Mouse (Mus musculus) embryonic facial prominence, embryonic 13.5 days (tissue): ENCODE results near the gene Sh3d19. TPM values are rescaled to one million over a fixed set of nuclear protein-coding genes. Genes with fewer than 3 reads are reported as not detected.

Experiments
- ATAC-seq: fragments of 200-750 bp; cut with Nextera tagmentation; 2 replicates; pipeline ENCODE4 v1.8.0; 2017; ENCODE audit warnings: low read depth; ENCODE audit not compliant: insufficient number of reproducible peaks, insufficient read depth, low FRiP score, low TSS enrichment
- H3K27ac ChIP-seq: fragments of 300-500 bp; sonication (generic); 2 replicates; pipeline ENCODE4 v1.5.1; 2015; ENCODE audit warnings: moderate library complexity, mild to moderate bottlenecking, inconsistent platforms
- H3K27me3 ChIP-seq: fragments of 300-500 bp; sonication (generic); 2 replicates; pipeline ENCODE4 v1.6.1; 2015; ENCODE audit warnings: mild to moderate bottlenecking, inconsistent platforms
- H3K36me3 ChIP-seq: fragments of 300-500 bp; sonication (generic); 2 replicates; pipeline ENCODE4 v1.6.1; 2015; ENCODE audit warnings: mild to moderate bottlenecking, inconsistent platforms
- H3K4me1 ChIP-seq: fragments of 300-500 bp; sonication (generic); 2 replicates; pipeline ENCODE4 v1.6.1; 2015; ENCODE audit warnings: inconsistent platforms
- H3K4me2 ChIP-seq: fragments of 300-500 bp; sonication (generic); 2 replicates; pipeline ENCODE4 v1.6.1; 2015; ENCODE audit warnings: moderate library complexity, mild to moderate bottlenecking, inconsistent platforms
- H3K4me3 ChIP-seq: fragments of 300-500 bp; sonication (generic); 2 replicates; pipeline ENCODE4 v1.5.1; 2015; ENCODE audit warnings: mild to moderate bottlenecking, inconsistent platforms
- H3K9ac ChIP-seq: fragments of 300-500 bp; sonication (generic); 2 replicates; pipeline ENCODE4 v1.6.1; 2015; ENCODE audit warnings: mild to moderate bottlenecking, inconsistent platforms
- H3K9me3 ChIP-seq: fragments of 300-500 bp; sonication (generic); 2 replicates; pipeline ENCODE4 v1.6.1; 2016; ENCODE audit warnings: inconsistent platforms
- WGBS: fragments of 180-500 bp; shearing (Covaris S2); methylation state at CpG from one replicate; pipeline ENCODE4 v1.1.7; 2015; ENCODE audit warnings: mixed read lengths; 5-methylcytosine and 5-hydroxymethylcytosine counted together
- polyA plus RNA-seq: library from polyadenylated mRNA; unstranded; fragments of >200 nt; fragmentation: Nextera tagmentation; extraction: Ambion mirVana; gene quantifications from 2 replicates; pipeline ENCODE4 v1.2.1, GENCODE M21; 2015

The Sh3d19 gene
- polyA plus RNA-seq, 1 experiment from 2014 or later: 26.2 TPM

GRCm38 (mm10) chr3:86123251-86123746 lies 152.4 kb downstream of the Sh3d19 start:
- Histone ChIP-seq H3K4me1 (peaks cover 36% of the 10 kb centered on the region), H3K27ac (no peak overlapping the region), H3K4me3 (no peak overlapping the region), H3K4me2 (no peak overlapping the region), H3K9ac (no peak overlapping the region), H3K27me3 (no peaks in the 10 kb centered on the region), H3K9me3 (no peaks in the 10 kb centered on the region), H3K36me3 (peaks cover 21% of the 10 kb centered on the region)
- no peak for ATAC-seq
- 81% methylated on average over 8 of the region's 8 CpGs for WGBS

- Histone ChIP-seq H3K4me3 (no peak overlapping the region), H3K4me2 (no peak overlapping the region), H3K27ac (no peak overlapping the region), H3K27me3 (no peaks in the 10 kb centered on the region), H3K9ac (no peak overlapping the region), H3K4me1 (peaks cover 20% of the 10 kb centered on the region; the same call in 1 of the 2 replicates), H3K9me3 (no peaks in the 10 kb centered on the region), H3K36me3 (peaks cover 20% of the 10 kb centered on the region)
- 8% methylated on average over 6 of the region's 6 CpGs for WGBS
- no peak for ATAC-seq
Observed at GRCm38 (mm10) chr3:86129757-86130156, 158.8 kb downstream of the Sh3d19 start.

GRCm38 (mm10) chr3:86134939-86135638 lies 164.2 kb downstream of the Sh3d19 start:
- Histone ChIP-seq H3K4me3 (no peak overlapping the region), H3K4me2 (no peak overlapping the region), H3K27me3 (no peaks in the 10 kb centered on the region), H3K36me3 (peaks cover 58% of the 10 kb centered on the region), H3K9ac (no peak overlapping the region), H3K27ac (no peak overlapping the region), H3K9me3 (no peaks in the 10 kb centered on the region), H3K4me1 (no peaks in the 10 kb centered on the region)
- no peak for ATAC-seq
- 85% methylated on average over 6 of the region's 6 CpGs for WGBS

- no peak for ATAC-seq
- Histone ChIP-seq H3K27ac (no peak overlapping the region), H3K36me3 (peaks cover 66% of the 10 kb centered on the region), H3K9ac (no peak overlapping the region), H3K9me3 (no peaks in the 10 kb centered on the region), H3K4me2 (no peak overlapping the region), H3K4me1 (peaks cover 8% of the 10 kb centered on the region), H3K27me3 (no peaks in the 10 kb centered on the region), H3K4me3 (no peak overlapping the region)
- WGBS: 85% methylated on average over 6 of the region's 6 CpGs
Observed at GRCm38 (mm10) chr3:86135886-86136563, 165.1 kb downstream of the Sh3d19 start.

GRCm38 (mm10) chr3:86136936-86137574 lies 166.1 kb downstream of the Sh3d19 start:
- Histone ChIP-seq H3K9ac (no peak overlapping the region), H3K4me1 (peaks cover 13% of the 10 kb centered on the region), H3K4me2 (no peak overlapping the region), H3K27ac (no peak overlapping the region), H3K27me3 (no peaks in the 10 kb centered on the region), H3K36me3 (peaks cover 69% of the 10 kb centered on the region), H3K9me3 (no peaks in the 10 kb centered on the region), H3K4me3 (no peak overlapping the region)
- WGBS: 91% methylated on average over 6 of the region's 6 CpGs
- no peak for ATAC-seq

GRCm38 (mm10) chr3:86139660-86140059 lies 168.8 kb downstream of the Sh3d19 start:
- 0 out of 2 replicates have a peak overlapping the region, but pooled peaks have one; percentile 84 for H3K4me2 ChIP-seq

GRCm38 (mm10) chr3:86141366-86141765 lies 170.5 kb downstream of the Sh3d19 start:
- Histone ChIP-seq H3K36me3 (peaks cover 43% of the 10 kb centered on the region), H3K4me1 (peaks cover 21% of the 10 kb centered on the region), H3K4me2 (peak overlapping the region; percentile 84), H3K9me3 (no peaks in the 10 kb centered on the region), H3K27ac (peak overlapping the region; percentile 93; the same call in 1 of the 2 replicates), H3K27me3 (no peaks in the 10 kb centered on the region), H3K4me3 (peak overlapping the region; percentile 94), H3K9ac (peak overlapping the region; percentile 99)
- ATAC-seq: no peak
- WGBS: 13% methylated on average over 7 of the region's 7 CpGs

More at GRCm38 (mm10) chr3:86139660-86140059, 168.8 kb downstream of the Sh3d19 start:
- Histone ChIP-seq H3K27me3 (no peaks in the 10 kb centered on the region), H3K4me3 (no peak overlapping the region), H3K36me3 (peaks cover 59% of the 10 kb centered on the region), H3K4me1 (peaks cover 21% of the 10 kb centered on the region), H3K9me3 (no peaks in the 10 kb centered on the region), H3K27ac (no peak overlapping the region), H3K9ac (no peak overlapping the region)
- ATAC-seq: no peak
- 92% methylated on average over 4 of the region's 4 CpGs for WGBS

- Histone ChIP-seq H3K4me3 (peak overlapping the region; percentile 94), H3K4me2 (peak overlapping the region; percentile 84), H3K27me3 (no peaks in the 10 kb centered on the region), H3K27ac (peak overlapping the region; percentile 93), H3K9me3 (no peaks in the 10 kb centered on the region), H3K4me1 (peaks cover 21% of the 10 kb centered on the region), H3K9ac (peak overlapping the region; percentile 99), H3K36me3 (peaks cover 38% of the 10 kb centered on the region)
- under 1% methylated on average over 18 of the region's 18 CpGs for WGBS
- ATAC-seq: peak; percentile 33; the same call in 1 of the 2 replicates
Observed at GRCm38 (mm10) chr3:86141886-86142262, 171.0 kb downstream of the Sh3d19 start.

GRCm38 (mm10) chr3:86142263-86142933 lies 171.5 kb downstream of the Sh3d19 start, which contains the start of gene Rps3a1:
Gene Rps3a1, minus strand, starts transcription at chr3:86142702.
- Histone ChIP-seq H3K9me3 (no peaks in the 10 kb centered on the region), H3K27ac (peak within 1 kb of the TSS; percentile 93), H3K27me3 (no peaks in the 10 kb centered on the region), H3K4me3 (peak within 1 kb of the TSS; percentile 94), H3K9ac (peak within 1 kb of the TSS; percentile 99), H3K4me1 (peaks cover 21% of the 10 kb centered on the region), H3K36me3 (peaks cover 33% of the 10 kb centered on the region), H3K4me2 (peak within 1 kb of the TSS; percentile 84)
- WGBS: under 1% methylated on average over 77 of the region's 77 CpGs
- ATAC-seq: peak; percentile 89

GRCm38 (mm10) chr3:86142934-86143317 lies 172.0 kb downstream of the Sh3d19 start:
- ATAC-seq: peak; percentile 26; the same call in 1 of the 2 replicates
- Histone ChIP-seq H3K4me1 (peaks cover 21% of the 10 kb centered on the region), H3K9me3 (no peaks in the 10 kb centered on the region), H3K27me3 (no peaks in the 10 kb centered on the region), H3K27ac (peak overlapping the region; percentile 77), H3K4me2 (peak overlapping the region; percentile 57), H3K4me3 (peak overlapping the region; percentile 94), H3K36me3 (peaks cover 29% of the 10 kb centered on the region), H3K9ac (peak overlapping the region; percentile 54; the same call in 1 of the 2 replicates)
- 7% methylated on average over 6 of the region's 6 CpGs for WGBS

GRCm38 (mm10) chr3:86143343-86143742 lies 172.4 kb downstream of the Sh3d19 start:
- Histone ChIP-seq H3K27ac (peak overlapping the region; percentile 77; the same call in 1 of the 2 replicates), H3K4me3 (peak overlapping the region; percentile 94; the same call in 1 of the 2 replicates), H3K4me2 (peak overlapping the region; percentile 57), H3K4me1 (peaks cover 21% of the 10 kb centered on the region), H3K9me3 (no peaks in the 10 kb centered on the region), H3K27me3 (no peaks in the 10 kb centered on the region), H3K9ac (no peak overlapping the region), H3K36me3 (peaks cover 25% of the 10 kb centered on the region)
- no peak for ATAC-seq
- WGBS: 71% methylated on average over 6 of the region's 6 CpGs
